Mouse (Mus musculus): ENCODE data around the gene Plcd1.

- no peak for TF ChIP-seq CTCF (IDR thresholded peaks at IDR 0.05; ENCODE audit: extremely low read depth, insufficient read length, insufficient replicate concordance, low read depth, low read length)
- TF ChIP-seq POLR2A (IDR thresholded peaks at IDR 0.05; ENCODE audit: low read depth, low read length) = no peak
Measured at GRCm38 (mm10) chr9:119092473-119093418, 556 bp downstream of the Plcd1 start.

All from small intestine, adult 2 months (tissue).